Mouse (Mus musculus): ENCODE data around the gene Plxnb2.

GRCm38 (mm10) chr15:89128382-89129350 is 51.9 kb downstream of the Plxnb2 start, which contains the start of gene Hdac10:
- TF ChIP-seq POLR2A (IDR thresholded peaks at IDR 0.05; ENCODE audit: low read depth, low read length) (peak; percentile 79), CTCF (IDR thresholded peaks at IDR 0.05; ENCODE audit: borderline replicate concordance, insufficient read depth, low read length) (peak; percentile 97)

Measured in embryonic fibroblast, embryonic 13.5 days (primary cell).